Mouse (Mus musculus): ENCODE data around the gene Pih1d3.

Pih1d3 gene

GRCm38 (mm10) chr1:31222564-31222963 is at the start of gene Pih1d3, which contains the start of gene 4931428L18Rik:
Gene Pih1d3, plus strand, starts transcription at chr1:31222838.
Gene 4931428L18Rik, minus strand, starts transcription at chr1:31222684.
- no peak for DNase-seq (ENCODE audit: low spot score)

- no peak for DNase-seq (ENCODE audit: low spot score)
Observed at GRCm38 (mm10) chr1:31175401-31175800, 47.2 kb upstream of the Pih1d3 start.

- DNase-seq (ENCODE audit: low spot score): no peak
Observed at GRCm38 (mm10) chr1:31176101-31176500, 46.5 kb upstream of the Pih1d3 start, which contains the start of gene Lgsn. Gene Lgsn, plus strand, starts transcription at chr1:31176401.

GRCm38 (mm10) chr1:31178264-31178663 is 44.4 kb upstream of the Pih1d3 start:
- no peak for DNase-seq (ENCODE audit: low spot score)

GRCm38 (mm10) chr1:31190237-31190866 is 32.3 kb upstream of the Pih1d3 start:
- no peak for DNase-seq (ENCODE audit: low spot score)

- no peak for DNase-seq (ENCODE audit: low spot score)
Observed at GRCm38 (mm10) chr1:31195633-31196032, 27.0 kb upstream of the Pih1d3 start.

- no peak for DNase-seq (ENCODE audit: low spot score)
Observed at GRCm38 (mm10) chr1:31196959-31197358, 25.7 kb upstream of the Pih1d3 start.

GRCm38 (mm10) chr1:31203771-31204170 is 18.9 kb upstream of the Pih1d3 start:
- no peak for DNase-seq (ENCODE audit: low spot score)

- no peak for DNase-seq (ENCODE audit: low spot score)
Observed at GRCm38 (mm10) chr1:31205346-31205745, 17.3 kb upstream of the Pih1d3 start.

- no peak for DNase-seq (ENCODE audit: low spot score)
Observed at GRCm38 (mm10) chr1:31205770-31206169, 16.9 kb upstream of the Pih1d3 start.

GRCm38 (mm10) chr1:31210144-31210543 is 12.5 kb upstream of the Pih1d3 start:
- DNase-seq (ENCODE audit: low spot score): peak; percentile 81

- DNase-seq (ENCODE audit: low spot score): no peak
Observed at GRCm38 (mm10) chr1:31214831-31215230, 7.8 kb upstream of the Pih1d3 start.

GRCm38 (mm10) chr1:31220599-31221250 is 1.9 kb upstream of the Pih1d3 start:
- DNase-seq (ENCODE audit: low spot score): no peak

- DNase-seq (ENCODE audit: low spot score): peak; percentile 9
Observed at GRCm38 (mm10) chr1:31233319-31234036, 10.8 kb downstream of the Pih1d3 start.

GRCm38 (mm10) chr1:31260218-31260923 is 37.7 kb downstream of the Pih1d3 start:
- no peak for DNase-seq (ENCODE audit: low spot score)

Data from embryo, embryonic 10.5 days (tissue).